Mouse (Mus musculus) testis, adult 2 months (tissue): ENCODE results near the gene Gmppb.
"Not testable (repeated sequence)": the region's sequence is repeated elsewhere in the genome, so short reads cannot be mapped to it uniquely, and the experiment has no call there.

Experiments
- CTCF ChIP-seq: fragments of 200-500 bp; IDR thresholded peaks from 2 replicates; pipeline ENCODE4 v1.5.1; 2012; ENCODE audit warnings: low read depth, mild to moderate bottlenecking, inconsistent platforms, low read length, moderate library complexity; ENCODE audit not compliant: control insufficient read depth, insufficient read depth, insufficient replicate concordance
- POLR2A ChIP-seq: fragments of 200-500 bp; IDR thresholded peaks from 2 replicates; pipeline ENCODE4 v1.6.1; 2012; ENCODE audit warnings: low read depth, mild to moderate bottlenecking, inconsistent platforms, low read length, moderate library complexity; ENCODE audit not compliant: control insufficient read depth

DNA sequence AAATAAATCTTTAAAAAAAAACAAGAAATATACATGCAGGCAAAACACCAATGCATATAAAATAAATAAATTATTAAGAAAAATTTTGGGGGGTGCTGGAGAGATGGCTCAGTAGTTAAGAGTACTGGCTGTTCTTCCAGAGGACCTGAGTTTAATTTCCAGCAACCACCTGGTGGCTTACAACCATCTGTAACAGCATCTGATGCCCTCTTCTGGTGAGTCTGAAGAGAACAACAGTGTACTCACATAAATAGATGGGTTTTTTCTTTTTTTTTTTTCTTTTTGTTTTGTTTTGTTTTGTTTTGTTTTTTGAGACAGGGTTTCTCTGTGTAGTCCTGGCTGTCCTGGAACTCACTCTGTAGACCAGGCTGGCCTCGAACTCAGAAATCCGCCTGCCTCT, 35.5 kb upstream of the Gmppb start:
- TF ChIP-seq POLR2A, CTCF: not testable (repeated sequence)
